Mouse (Mus musculus): ENCODE results near the gene Lysmd4. TPM values are rescaled to one million over a fixed set of nuclear protein-coding genes. Genes with fewer than 3 reads are reported as not detected.

Lysmd4 gene
- total RNA-seq (2022), result 10 to 100 TPM; 12.1 to 13.8 (median 12.5) TPM

- DNase-seq, result peak; percentile 96
Measured at GRCm38 (mm10) chr7:67222220-67222862, at the start of gene Lysmd4. Lysmd4 (plus strand) TSS chr7:67222544.

- no peak for DNase-seq
Measured at GRCm38 (mm10) chr7:67173522-67174195, 48.7 kb upstream of the Lysmd4 start.

GRCm38 (mm10) chr7:67183786-67184185 is 38.6 kb upstream of the Lysmd4 start:
- no peak for DNase-seq

- peak; percentile 49 for DNase-seq
Measured at GRCm38 (mm10) chr7:67199412-67199811, 22.9 kb upstream of the Lysmd4 start.

- peak; percentile 50 for DNase-seq
Measured at GRCm38 (mm10) chr7:67203625-67204024, 18.7 kb upstream of the Lysmd4 start.

GRCm38 (mm10) chr7:67205734-67206425 is 16.5 kb upstream of the Lysmd4 start:
- DNase-seq, result no peak

- DNase-seq, result no peak
Measured at GRCm38 (mm10) chr7:67206496-67206895, 15.8 kb upstream of the Lysmd4 start.

- DNase-seq, result no peak
Measured at GRCm38 (mm10) chr7:67207701-67208100, 14.6 kb upstream of the Lysmd4 start.

- no peak for DNase-seq
Measured at GRCm38 (mm10) chr7:67208317-67208716, 14.0 kb upstream of the Lysmd4 start.

GRCm38 (mm10) chr7:67210004-67210833 is 12.1 kb upstream of the Lysmd4 start:
- DNase-seq, result no peak

GRCm38 (mm10) chr7:67211341-67211740 is 11.0 kb upstream of the Lysmd4 start:
- DNase-seq, result no peak

GRCm38 (mm10) chr7:67211971-67212370 is 10.4 kb upstream of the Lysmd4 start:
- no peak for DNase-seq

- DNase-seq, result no peak
Measured at GRCm38 (mm10) chr7:67213589-67213988, 8.8 kb upstream of the Lysmd4 start.

GRCm38 (mm10) chr7:67216351-67216750 is 6.0 kb upstream of the Lysmd4 start:
- no peak for DNase-seq

GRCm38 (mm10) chr7:67217025-67217424 is 5.3 kb upstream of the Lysmd4 start:
- DNase-seq, result no peak

GRCm38 (mm10) chr7:67225943-67226625 is 3.7 kb downstream of the Lysmd4 start:
- no peak for DNase-seq

- DNase-seq, result no peak
Measured at GRCm38 (mm10) chr7:67227538-67227937, 5.2 kb downstream of the Lysmd4 start.

GRCm38 (mm10) chr7:67228390-67228789 is 6.0 kb downstream of the Lysmd4 start:
- no peak for DNase-seq

- no peak for DNase-seq
Measured at GRCm38 (mm10) chr7:67228891-67229602, 6.7 kb downstream of the Lysmd4 start.

GRCm38 (mm10) chr7:67229701-67230100 is 7.4 kb downstream of the Lysmd4 start:
- no peak for DNase-seq

GRCm38 (mm10) chr7:67230221-67230620 is 7.9 kb downstream of the Lysmd4 start:
- DNase-seq, result no peak
